Mouse (Mus musculus): Measurements from ENCODE around the gene Bcl6b.

GRCm38 (mm10) chr11:70232546-70232945 is 2.9 kb upstream of the Bcl6b start:
- TF ChIP-seq CTCF (IDR thresholded peaks at IDR 0.05; ENCODE audit: extremely low read depth, insufficient read depth, insufficient read length, insufficient replicate concordance), result no peak
- TF ChIP-seq POLR2A (IDR thresholded peaks at IDR 0.05; ENCODE audit: low read depth, low read length), result no peak

Data from spleen, adult 2 months (tissue).